Mouse (Mus musculus): ENCODE data around the gene Pramel5. TPM values are rescaled to one million over a fixed set of nuclear protein-coding genes. Genes with fewer than 3 reads are reported as not detected.
"Not testable (repeated sequence)": the region's sequence is repeated elsewhere in the genome, so short reads cannot be mapped to it uniquely, and the experiment has no call there.

Pramel5 gene
- not detected in 2 replicates for polyA plus RNA-seq (2012; ENCODE audit: insufficient read depth, insufficient read length, missing spikeins)

DNA sequence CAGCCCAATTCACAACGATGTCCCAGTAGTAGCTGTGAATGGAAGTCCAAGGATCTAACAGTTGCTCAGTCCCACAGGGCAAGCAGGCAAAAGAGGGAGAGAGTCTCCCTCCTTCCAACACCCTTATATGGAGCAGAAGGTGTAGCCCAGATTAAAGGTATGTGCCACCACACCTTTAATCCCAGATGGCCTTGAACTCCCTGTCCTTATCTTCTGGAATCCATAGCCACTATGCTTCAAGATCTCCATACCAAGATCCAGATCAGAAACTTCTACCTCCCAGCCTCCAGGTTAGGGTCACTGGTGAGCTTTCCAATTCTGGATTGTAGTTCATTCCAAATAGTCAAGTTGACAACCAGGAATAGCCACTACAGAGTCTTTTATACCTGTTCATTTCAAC, at the start of gene Pramel5:
TSS of gene Pramel5 (minus strand) at position 101 of the 400 bp plus-strand sequence.
- H3K4me3 ChIP-seq (ENCODE audit: insufficient read depth, low read length); H3K4me1 ChIP-seq (ENCODE audit: control insufficient read depth, insufficient read depth, low read length); H3K27ac ChIP-seq (ENCODE audit: insufficient read depth, low read depth, low read length): not testable (repeated sequence)

DNA sequence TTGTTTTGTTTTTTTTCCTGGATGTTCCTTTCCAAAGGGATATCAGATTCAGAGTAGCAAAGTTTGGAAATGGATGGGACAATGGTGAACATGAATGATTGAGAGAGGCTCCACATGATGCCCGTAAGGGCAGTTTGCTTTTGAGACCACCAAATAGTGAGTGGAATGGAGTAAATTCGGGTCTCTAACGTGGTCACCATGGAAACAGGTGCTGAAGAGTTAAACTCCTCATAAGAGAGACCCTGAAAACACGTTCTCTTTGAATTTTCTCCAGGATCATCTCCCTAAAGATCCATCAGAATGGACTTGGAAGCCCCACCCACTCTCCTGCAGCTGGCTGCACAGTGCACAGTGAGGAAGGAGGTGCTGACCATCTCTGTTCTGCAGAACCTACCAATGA, 49.7 kb upstream of the Pramel5 start, which contains the start of gene Gm13128:
TSS of gene Gm13128 (plus strand) at position 301 of the 400 bp plus-strand sequence.
- H3K4me3 ChIP-seq (ENCODE audit: insufficient read depth, low read length); H3K27ac ChIP-seq (ENCODE audit: insufficient read depth, low read depth, low read length); H3K4me1 ChIP-seq (ENCODE audit: control insufficient read depth, insufficient read depth, low read length): not testable (repeated sequence)

DNA sequence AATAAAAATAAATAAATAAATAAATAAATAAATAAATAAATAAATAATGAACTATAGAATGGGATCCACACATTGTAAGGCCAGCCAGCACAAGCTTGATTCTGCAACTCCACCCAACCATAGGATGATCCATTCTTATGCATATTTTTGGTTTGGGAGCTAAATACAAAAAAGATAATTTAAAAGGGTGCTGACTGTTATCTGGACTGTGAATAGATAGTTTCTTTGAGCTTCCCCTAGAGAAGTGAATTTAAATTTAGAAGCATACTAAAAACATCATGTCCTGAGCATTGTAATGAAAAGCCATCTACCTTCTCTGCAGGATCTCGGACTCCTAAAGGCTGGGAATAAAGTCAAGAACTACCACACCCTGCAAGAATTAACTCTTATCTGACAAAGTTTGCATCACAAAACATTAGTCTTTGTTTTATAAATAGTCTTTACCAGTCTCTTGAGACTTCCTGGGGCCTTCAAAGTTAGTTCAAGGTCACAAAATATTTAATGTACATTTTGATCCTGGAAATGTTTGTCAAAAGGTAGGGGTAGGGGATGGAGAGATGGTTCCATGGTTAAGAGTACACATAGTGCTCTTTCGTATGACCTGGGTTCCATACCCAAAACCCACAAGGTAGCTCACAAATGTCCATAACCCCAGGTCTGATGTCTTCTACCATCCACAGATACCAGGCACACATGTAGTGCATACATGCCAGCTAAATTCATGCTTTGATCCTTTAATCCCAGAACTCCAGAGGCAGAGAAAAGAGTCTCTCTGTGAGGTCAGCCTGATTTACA, 32.6 kb upstream of the Pramel5 start:
- not testable (repeated sequence) for H3K27ac ChIP-seq (ENCODE audit: insufficient read depth, low read depth, low read length); H3K4me3 ChIP-seq (ENCODE audit: insufficient read depth, low read length); H3K4me1 ChIP-seq (ENCODE audit: control insufficient read depth, insufficient read depth, low read length)

DNA sequence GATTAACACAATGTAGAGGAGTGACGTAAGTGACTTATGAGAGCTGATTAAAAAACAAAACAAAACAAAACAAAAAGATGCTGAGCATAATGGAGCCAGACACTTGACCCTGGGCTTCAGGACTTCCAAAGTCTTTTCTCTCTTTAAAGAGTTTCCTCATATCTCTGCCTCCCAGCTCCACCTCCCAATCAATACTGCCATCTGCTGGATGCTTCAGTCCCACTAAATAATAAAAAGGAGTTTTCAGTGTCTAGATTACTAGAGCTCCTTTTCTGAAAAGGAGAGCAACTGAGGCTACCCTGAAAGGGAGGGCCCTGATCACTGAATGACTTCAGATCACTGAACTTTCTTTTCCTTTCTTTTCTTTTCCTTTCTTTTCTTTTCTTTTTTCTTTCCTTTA, 19.1 kb upstream of the Pramel5 start:
- H3K27ac ChIP-seq (ENCODE audit: insufficient read depth, low read depth, low read length) = not testable (repeated sequence)

DNA sequence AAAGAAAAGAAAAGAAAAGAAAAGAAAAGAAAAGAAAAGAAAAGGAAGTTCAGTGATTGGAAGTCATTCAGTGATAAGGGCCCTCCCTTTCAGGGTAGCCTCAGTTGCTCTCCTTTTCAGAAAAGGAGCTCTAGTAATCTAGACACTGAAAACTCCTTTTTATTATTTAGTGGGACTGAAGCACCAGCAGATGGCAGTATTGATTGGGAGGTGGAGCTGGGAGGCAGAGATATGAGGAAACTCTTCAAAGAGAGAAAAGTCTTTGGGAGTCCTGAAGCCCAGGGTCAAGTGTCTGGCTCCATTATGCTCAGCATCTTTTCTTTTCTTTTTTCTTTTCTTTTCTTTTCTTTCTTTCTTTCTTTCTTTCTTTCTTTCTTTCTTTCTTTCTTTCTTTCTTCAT, 25.5 kb downstream of the Pramel5 start:
- not testable (repeated sequence) for H3K4me1 ChIP-seq (ENCODE audit: control insufficient read depth, insufficient read depth, low read length); H3K27ac ChIP-seq (ENCODE audit: insufficient read depth, low read depth, low read length); H3K4me3 ChIP-seq (ENCODE audit: insufficient read depth, low read length)

More for the DNA sequence above, 19.1 kb upstream of the Pramel5 start:
- not testable (repeated sequence) for H3K4me1 ChIP-seq (ENCODE audit: control insufficient read depth, insufficient read depth, low read length); H3K4me3 ChIP-seq (ENCODE audit: insufficient read depth, low read length)

Other genes with a start within 250 kb of the Pramel5 start
- not detected in 2 replicates for gene Pramel4, start 221.4 kb downstream of the Pramel5 start, polyA plus RNA-seq (2012; ENCODE audit: insufficient read depth, insufficient read length, missing spikeins)
- not detected in 2 replicates for gene Gm13102, start 174.0 kb downstream of the Pramel5 start, polyA plus RNA-seq (2012; ENCODE audit: insufficient read depth, insufficient read length, missing spikeins)
- not detected in 2 replicates for gene Oog3, start 117.8 kb downstream of the Pramel5 start, polyA plus RNA-seq (2012; ENCODE audit: insufficient read depth, insufficient read length, missing spikeins)
- gene Oog2, start 89.8 kb downstream of the Pramel5 start, polyA plus RNA-seq (2012; ENCODE audit: insufficient read depth, insufficient read length, missing spikeins) = not detected in 2 replicates
- not detected in 2 replicates for gene C87977, start 67.2 kb downstream of the Pramel5 start, polyA plus RNA-seq (2012; ENCODE audit: insufficient read depth, insufficient read length, missing spikeins)
- gene Gm13128, start 49.8 kb upstream of the Pramel5 start, polyA plus RNA-seq (2012; ENCODE audit: insufficient read depth, insufficient read length, missing spikeins) = not detected in 2 replicates
- gene Gm13119, start 77.5 kb upstream of the Pramel5 start, polyA plus RNA-seq (2012; ENCODE audit: insufficient read depth, insufficient read length, missing spikeins) = not detected in 2 replicates
- not detected in 2 replicates for gene Pramef20, start 97.4 kb upstream of the Pramel5 start, polyA plus RNA-seq (2012; ENCODE audit: insufficient read depth, insufficient read length, missing spikeins)
- not detected in 2 replicates for gene Pramef12, start 128.0 kb upstream of the Pramel5 start, polyA plus RNA-seq (2012; ENCODE audit: insufficient read depth, insufficient read length, missing spikeins)
- not detected in 2 replicates for gene 1700012P22Rik, start 158.3 kb upstream of the Pramel5 start, polyA plus RNA-seq (2012; ENCODE audit: insufficient read depth, insufficient read length, missing spikeins)
- gene Gm9944, start 172.8 kb upstream of the Pramel5 start, polyA plus RNA-seq (2012; ENCODE audit: insufficient read depth, insufficient read length, missing spikeins) = not detected in 2 replicates
- gene Aadacl3, start 183.3 kb upstream of the Pramel5 start, polyA plus RNA-seq (2012; ENCODE audit: insufficient read depth, insufficient read length, missing spikeins) = not detected in 2 replicates
- gene 9430007A20Rik, start 239.3 kb upstream of the Pramel5 start, polyA plus RNA-seq (2012; ENCODE audit: insufficient read depth, insufficient read length, missing spikeins) = not detected in 2 replicates

Data from bone marrow macrophage, adult 2 months (primary cell).